Mouse (Mus musculus) intestine, embryonic 15.5 days (tissue): ENCODE data around the gene Rps27l. TPM values are rescaled to one million over a fixed set of nuclear protein-coding genes. Genes with fewer than 3 reads are reported as not detected.
A peak's percentile ranks its signal among the peaks of the same experiment; 100 is the strongest.

Experiments
- ATAC-seq: fragments of 200-750 bp; cut with Nextera tagmentation; 2 replicates; pipeline ENCODE4 v1.8.0; 2017; ENCODE audit warnings: moderate TSS enrichment, moderate library complexity
- H3K27ac ChIP-seq: fragments of 300-500 bp; sonication (generic); 2 replicates; pipeline ENCODE4 v1.5.1; 2015; ENCODE audit warnings: mild to moderate bottlenecking, inconsistent platforms
- H3K27me3 ChIP-seq: fragments of 300-500 bp; sonication (generic); replicated peaks from 2 replicates; pipeline ENCODE4 v1.6.1; 2015; ENCODE audit warnings: inconsistent platforms
- H3K36me3 ChIP-seq: fragments of 300-500 bp; sonication (generic); 2 replicates; pipeline ENCODE4 v1.6.1; 2015; ENCODE audit warnings: inconsistent platforms
- H3K4me1 ChIP-seq: fragments of 300-500 bp; sonication (generic); replicated peaks from 2 replicates; pipeline ENCODE4 v1.6.1; 2015; ENCODE audit warnings: inconsistent platforms
- H3K4me2 ChIP-seq: fragments of 300-500 bp; sonication (generic); replicated peaks from 2 replicates; pipeline ENCODE4 v1.6.1; 2015; ENCODE audit warnings: mild to moderate bottlenecking, inconsistent platforms
- H3K4me3 ChIP-seq: fragments of 300-500 bp; sonication (generic); replicated peaks from 2 replicates; pipeline ENCODE4 v1.5.1; 2015; ENCODE audit warnings: inconsistent platforms
- H3K9ac ChIP-seq: fragments of 300-500 bp; sonication (generic); 2 replicates; pipeline ENCODE4 v1.6.1; 2015; ENCODE audit warnings: inconsistent platforms
- H3K9me3 ChIP-seq: fragments of 300-500 bp; sonication (generic); 2 replicates; pipeline ENCODE4 v1.6.1; 2016; ENCODE audit warnings: inconsistent platforms
- WGBS: fragments of 180-500 bp; shearing (Covaris S2); methylation state at CpG from one replicate; pipeline ENCODE4 v1.1.7; 2015; 5-methylcytosine and 5-hydroxymethylcytosine counted together
- polyA plus RNA-seq: library from polyadenylated mRNA; unstranded; fragments of >200 nt; fragmentation: Nextera tagmentation; extraction: Ambion mirVana; gene quantifications from 2 replicates; pipeline ENCODE4 v1.2.1, GENCODE M21; 2015

Rps27l gene
- polyA plus RNA-seq, 1 experiment from 2014 or later: 881 TPM

DNA sequence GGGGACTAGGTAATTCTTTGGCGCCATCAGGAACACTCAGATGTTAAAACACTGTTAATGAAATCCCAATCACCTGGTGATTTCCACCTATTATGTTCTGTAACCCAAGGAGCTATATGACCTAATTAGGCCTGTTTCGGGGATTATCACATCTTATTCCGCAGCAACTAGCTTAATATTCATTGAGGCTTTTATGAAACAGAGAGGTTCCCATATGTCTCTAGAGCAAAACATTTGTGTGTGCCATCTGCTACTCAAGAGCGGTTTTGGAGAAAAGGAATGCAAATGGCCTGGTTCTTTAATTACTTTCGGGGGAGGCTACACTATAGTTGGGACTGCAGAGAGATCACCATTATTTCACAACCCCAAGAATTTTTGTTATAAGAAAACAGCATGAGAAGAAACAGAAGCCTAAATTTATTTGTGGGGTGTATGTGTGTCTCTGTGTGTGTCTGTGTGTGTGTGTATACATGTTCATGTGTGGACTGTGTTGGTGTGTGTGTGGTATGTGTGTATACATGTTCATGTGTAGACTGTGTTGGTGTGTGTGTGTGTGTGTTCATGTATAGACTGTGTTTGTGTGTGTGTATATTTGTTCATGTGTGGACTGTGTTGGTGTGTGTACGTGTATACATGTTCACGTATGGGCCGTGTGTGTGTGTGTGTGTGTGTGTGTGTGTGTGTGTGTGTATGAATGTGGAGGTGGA, 18.0 kb upstream of the Rps27l start:
- 90% methylated on average over 8 of the region's 8 CpGs for WGBS
- no peak overlapping the region for H3K27ac ChIP-seq
- H3K27me3 ChIP-seq: no peaks in the 10 kb centered on the region
- no peak overlapping the region for H3K4me2 ChIP-seq
- no peak overlapping the region for H3K9ac ChIP-seq
- ATAC-seq: no peak
- no peaks in the 10 kb centered on the region for H3K36me3 ChIP-seq
- H3K4me1 ChIP-seq: no peaks in the 10 kb centered on the region
- H3K9me3 ChIP-seq: no peaks in the 10 kb centered on the region
- no peak overlapping the region for H3K4me3 ChIP-seq

DNA sequence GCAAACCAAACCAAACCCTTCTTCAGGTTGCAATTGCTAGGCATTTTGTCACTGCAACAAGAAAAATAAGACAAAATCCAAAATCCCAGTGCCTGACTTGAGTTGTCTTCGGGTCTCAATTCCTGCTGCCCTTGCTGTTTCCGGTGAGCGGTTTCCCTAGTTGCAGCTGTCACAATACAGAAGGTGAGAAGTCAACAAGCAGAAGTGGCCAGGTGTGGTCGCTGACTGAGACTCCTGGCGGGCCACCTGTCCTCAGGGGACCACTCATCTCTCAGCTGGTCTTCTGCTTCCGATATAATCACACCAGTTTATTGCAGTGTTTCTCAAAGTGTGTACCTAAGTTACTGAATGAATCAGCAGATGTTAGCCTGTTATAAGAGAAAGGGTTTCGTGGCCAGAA, 15.5 kb upstream of the Rps27l start:
- H3K4me3 ChIP-seq: no peak overlapping the region
- no peaks in the 10 kb centered on the region for H3K27me3 ChIP-seq
- H3K36me3 ChIP-seq: no peaks in the 10 kb centered on the region
- H3K4me2 ChIP-seq: no peak overlapping the region
- H3K4me1 ChIP-seq: no peaks in the 10 kb centered on the region
- no peak overlapping the region for H3K9ac ChIP-seq
- H3K9me3 ChIP-seq: no peaks in the 10 kb centered on the region
- no peak overlapping the region for H3K27ac ChIP-seq
- WGBS: 62% methylated on average over 7 of the region's 7 CpGs
- no peak for ATAC-seq

- no peak for ATAC-seq
- Histone ChIP-seq H3K27ac (no peak overlapping the region), H3K27me3 (no peaks in the 10 kb centered on the region), H3K4me2 (no peak overlapping the region), H3K4me3 (no peak overlapping the region), H3K9me3 (no peaks in the 10 kb centered on the region), H3K36me3 (no peaks in the 10 kb centered on the region), H3K4me1 (no peaks in the 10 kb centered on the region), H3K9ac (no peak overlapping the region)
- 74% methylated on average over 19 of the region's 19 CpGs for WGBS
These were observed 11.7 kb upstream of the Rps27l start for GRCm38 (mm10) chr9:66933869-66934808.

GRCm38 (mm10) chr9:66937507-66937906, 8.4 kb upstream of the Rps27l start:
- Histone ChIP-seq H3K9ac (no peak overlapping the region), H3K4me1 (no peaks in the 10 kb centered on the region), H3K27me3 (no peaks in the 10 kb centered on the region), H3K4me3 (no peak overlapping the region), H3K4me2 (no peak overlapping the region), H3K36me3 (no peaks in the 10 kb centered on the region), H3K27ac (no peak overlapping the region), H3K9me3 (no peaks in the 10 kb centered on the region)
- no peak for ATAC-seq
- 59% methylated on average over 8 of the region's 8 CpGs for WGBS

GRCm38 (mm10) chr9:66938836-66939235, 7.0 kb upstream of the Rps27l start:
- H3K27ac ChIP-seq: no peak overlapping the region
- no peaks in the 10 kb centered on the region for H3K9me3 ChIP-seq
- WGBS: 6% methylated on average over 4 of the region's 4 CpGs
- H3K4me1 ChIP-seq: no peaks in the 10 kb centered on the region
- H3K36me3 ChIP-seq: no peaks in the 10 kb centered on the region
- H3K9ac ChIP-seq: no peak overlapping the region
- no peak overlapping the region for H3K4me3 ChIP-seq
- no peak overlapping the region for H3K4me2 ChIP-seq
- no peaks in the 10 kb centered on the region for H3K27me3 ChIP-seq
- peak; percentile 53; the same call in 1 of the 2 replicates for ATAC-seq

GRCm38 (mm10) chr9:66945161-66945560, 725 bp upstream of the Rps27l start:
- peak overlapping the region; percentile 96 for H3K27ac ChIP-seq
- peak overlapping the region; percentile 96; the same call in 1 of the 2 replicates for H3K9ac ChIP-seq
- 0 out of 2 replicates have a peak, but pooled peaks cover 5% of the 10 kb centered on the region for H3K36me3 ChIP-seq
- 0 out of 2 replicates have a peak, but pooled peaks cover 2% of the 10 kb centered on the region for H3K4me1 ChIP-seq
- H3K4me2 ChIP-seq: peak overlapping the region; percentile 67
- no peaks in the 10 kb centered on the region for H3K9me3 ChIP-seq
- WGBS: 13% methylated on average over 4 of the region's 4 CpGs
- ATAC-seq: no peak
- peak overlapping the region; percentile 91 for H3K4me3 ChIP-seq
- no peaks in the 10 kb centered on the region for H3K27me3 ChIP-seq

GRCm38 (mm10) chr9:66948536-66948935, 2.6 kb downstream of the Rps27l start:
- no peak overlapping the region for H3K4me2 ChIP-seq
- H3K4me1 ChIP-seq: 0 out of 2 replicates have a peak, but pooled peaks cover 2% of the 10 kb centered on the region
- H3K9ac ChIP-seq: no peak overlapping the region
- 94% methylated on average over 2 of the region's 2 CpGs for WGBS
- no peaks in the 10 kb centered on the region for H3K9me3 ChIP-seq
- H3K27me3 ChIP-seq: no peaks in the 10 kb centered on the region
- H3K4me3 ChIP-seq: no peak overlapping the region
- H3K27ac ChIP-seq: no peak overlapping the region
- H3K36me3 ChIP-seq: 0 out of 2 replicates have a peak, but pooled peaks cover 5% of the 10 kb centered on the region
- ATAC-seq: no peak

DNA sequence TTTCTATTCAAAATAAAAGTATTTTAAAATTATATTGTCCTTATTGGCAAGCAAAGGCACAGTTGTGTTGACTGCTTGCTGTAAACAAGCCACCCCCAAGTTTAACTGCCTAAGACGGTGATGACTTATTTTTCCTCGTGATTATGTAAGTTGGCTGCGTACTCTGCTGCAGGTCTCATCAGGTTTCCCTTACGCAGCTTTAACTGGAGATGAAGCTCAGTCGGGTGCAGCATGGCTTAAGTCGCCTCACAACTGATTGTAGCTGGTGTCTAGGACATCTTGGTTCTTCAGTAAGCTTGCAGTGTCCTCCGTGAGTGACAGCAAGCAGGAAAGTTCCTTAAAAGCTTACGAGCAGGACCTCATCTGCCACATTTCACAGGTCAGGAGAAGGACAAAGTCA, 6.4 kb downstream of the Rps27l start:
- Histone ChIP-seq H3K36me3 (0 out of 2 replicates have a peak, but pooled peaks cover 5% of the 10 kb centered on the region), H3K4me3 (no peak overlapping the region), H3K27me3 (no peaks in the 10 kb centered on the region), H3K27ac (no peak overlapping the region), H3K4me2 (no peak overlapping the region), H3K9ac (no peak overlapping the region), H3K4me1 (no peaks in the 10 kb centered on the region), H3K9me3 (no peaks in the 10 kb centered on the region)
- 78% methylated on average over 8 of the region's 8 CpGs for WGBS
- no peak for ATAC-seq

GRCm38 (mm10) chr9:66952886-66953285, 7.0 kb downstream of the Rps27l start:
- 77% methylated on average over 2 of the region's 2 CpGs for WGBS
- H3K4me3 ChIP-seq: no peak overlapping the region
- ATAC-seq: no peak

DNA sequence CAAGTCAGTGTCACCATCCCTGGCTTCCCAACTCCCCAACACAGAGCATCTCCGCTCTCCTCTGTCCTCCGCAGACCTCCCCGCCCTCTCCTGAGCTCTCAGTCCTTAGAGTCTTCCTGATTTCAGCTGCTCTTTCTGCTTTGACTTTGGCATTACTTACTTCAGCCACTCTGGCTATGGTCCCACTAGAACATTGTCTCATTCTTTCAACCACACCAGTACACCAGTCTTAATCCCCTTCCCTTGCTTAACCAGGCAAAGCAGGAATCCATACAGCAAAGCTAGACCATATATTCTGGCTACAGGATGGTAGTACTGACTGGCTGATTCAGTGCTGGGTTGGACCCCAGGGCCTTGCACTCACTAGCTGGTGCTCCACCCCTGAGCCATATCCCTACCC, 11.6 kb downstream of the Rps27l start:
- no peak overlapping the region for H3K27ac ChIP-seq
- no peaks in the 10 kb centered on the region for H3K36me3 ChIP-seq
- H3K4me1 ChIP-seq: no peaks in the 10 kb centered on the region
- H3K27me3 ChIP-seq: no peaks in the 10 kb centered on the region
- H3K4me2 ChIP-seq: no peak overlapping the region
- H3K4me3 ChIP-seq: no peak overlapping the region
- no peak overlapping the region for H3K9ac ChIP-seq
- ATAC-seq: no peak
- WGBS: 88% methylated on average over 3 of the region's 3 CpGs
- no peaks in the 10 kb centered on the region for H3K9me3 ChIP-seq

More at GRCm38 (mm10) chr9:66952886-66953285, 7.0 kb downstream of the Rps27l start:
- Histone ChIP-seq H3K4me2 (no peak overlapping the region), H3K27ac (no peak overlapping the region), H3K27me3 (no peaks in the 10 kb centered on the region), H3K4me1 (no peaks in the 10 kb centered on the region), H3K9me3 (no peaks in the 10 kb centered on the region), H3K9ac (no peak overlapping the region), H3K36me3 (0 out of 2 replicates have a peak, but pooled peaks cover 5% of the 10 kb centered on the region)

DNA sequence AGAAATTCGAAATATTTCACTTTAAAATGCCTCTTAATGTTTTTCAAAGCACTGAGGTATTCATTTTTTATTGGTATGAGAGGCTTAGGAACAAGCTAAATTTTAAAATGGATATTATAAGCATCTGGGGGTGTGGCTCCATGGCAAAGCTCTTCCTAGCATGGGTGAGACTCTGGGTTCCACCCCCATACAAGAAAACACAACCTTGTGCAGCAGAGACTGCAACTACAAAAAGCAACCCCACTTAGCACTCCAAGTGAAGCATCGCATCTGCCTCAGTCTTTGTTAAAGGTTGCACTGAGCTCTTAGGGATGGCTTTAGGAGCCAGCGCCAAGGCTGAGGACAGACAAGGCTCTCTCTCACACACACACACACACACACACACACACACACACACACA, 15.6 kb downstream of the Rps27l start:
- 82% methylated on average over 3 of the region's 3 CpGs for WGBS
- H3K9me3 ChIP-seq: no peaks in the 10 kb centered on the region
- H3K4me1 ChIP-seq: no peaks in the 10 kb centered on the region
- H3K4me2 ChIP-seq: no peak overlapping the region
- H3K27me3 ChIP-seq: no peaks in the 10 kb centered on the region
- ATAC-seq: no peak
- no peak overlapping the region for H3K4me3 ChIP-seq
- no peaks in the 10 kb centered on the region for H3K36me3 ChIP-seq
- H3K9ac ChIP-seq: no peak overlapping the region
- H3K27ac ChIP-seq: no peak overlapping the region

- Histone ChIP-seq H3K4me1 (no peaks in the 10 kb centered on the region), H3K9me3 (no peaks in the 10 kb centered on the region), H3K4me2 (no peak overlapping the region), H3K9ac (no peak overlapping the region), H3K36me3 (no peaks in the 10 kb centered on the region), H3K27ac (no peak overlapping the region), H3K27me3 (no peaks in the 10 kb centered on the region), H3K4me3 (no peak overlapping the region)
- no peak for ATAC-seq
- 50% methylated on average over 8 of the region's 8 CpGs for WGBS
These were observed 21.6 kb downstream of the Rps27l start for GRCm38 (mm10) chr9:66967492-66967891.
